Mouse (Mus musculus): ENCODE results near the gene Slc7a6os.

DNA sequence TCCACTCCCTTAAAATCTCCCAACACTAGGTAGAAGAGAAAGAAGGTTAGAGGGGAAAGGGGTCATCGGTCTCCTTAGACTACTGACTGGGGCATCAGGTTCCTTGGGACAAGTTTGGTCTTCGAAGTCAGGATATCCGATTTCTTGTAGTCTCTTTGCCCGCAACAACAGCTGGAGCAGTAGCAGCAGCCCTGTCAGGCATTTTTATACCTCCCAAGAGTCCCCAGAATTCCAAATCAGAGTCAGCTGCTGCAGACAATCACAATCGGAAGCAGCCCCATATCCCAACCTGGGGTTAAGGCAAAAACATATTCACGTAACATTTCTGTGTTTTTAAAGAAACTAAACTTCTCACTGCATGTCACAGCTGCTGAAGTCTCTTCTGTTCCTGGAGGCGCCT, 20.8 kb upstream of the Slc7a6os start:
- TF ChIP-seq CTCF (conservative IDR thresholded peaks at IDR 0.05; ENCODE audit: low read length) (no peak), NANOG (IDR thresholded peaks at IDR 0.05; ENCODE audit: borderline replicate concordance, low read length) (no peak)
